Mouse (Mus musculus): ENCODE measurements around the gene Cypt2.

- no peak for TF ChIP-seq CTCF (IDR thresholded peaks at IDR 0.05; ENCODE audit: extremely low read depth, insufficient read depth, insufficient read length, insufficient replicate concordance)
- TF ChIP-seq POLR2A (IDR thresholded peaks at IDR 0.05; ENCODE audit: low read depth, low read length), result no peak
Observed at GRCm38 (mm10) chrX:105546234-105546633, 46.7 kb downstream of the Cypt2 start.

Measured in spleen, adult 2 months (tissue).